Mouse (Mus musculus): Measurements from ENCODE around the gene Angptl1. TPM values are rescaled to one million over a fixed set of nuclear protein-coding genes. Genes with fewer than 3 reads are reported as not detected.

The Angptl1 gene
- 7.8 TPM for polyA plus RNA-seq (2014; fragmentation: Illumina TruSeq; extraction: RNeasy Lipid Tissue Mini Kit (QIAGEN cat#74804); ENCODE audit: low read depth, low replicate concordance)

DNA sequence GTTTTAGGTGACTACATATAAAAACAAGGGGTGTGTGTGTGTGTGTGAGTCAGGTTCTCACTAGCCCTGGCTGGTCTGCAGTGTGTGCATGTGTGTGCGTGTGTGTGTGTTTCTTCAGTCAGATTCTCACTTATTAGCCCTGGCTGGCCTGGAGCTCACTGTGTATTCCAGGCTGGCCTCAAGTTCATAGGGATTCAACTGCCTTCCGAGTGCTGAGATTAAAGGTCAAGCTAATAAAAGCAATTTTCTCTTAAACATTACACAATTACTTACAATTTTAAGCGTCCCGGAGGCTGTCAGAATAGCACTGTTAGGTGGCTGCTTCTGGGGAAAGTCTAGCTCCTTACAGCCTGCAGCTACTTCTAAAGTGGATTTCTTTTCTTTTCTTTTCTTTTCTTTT is at the start of gene Angptl1:
TSS of gene Angptl1 (plus strand) at position 386 of the 400 bp plus-strand sequence.

Other genes with a start within 250 kb of the Angptl1 start
- 15.9 TPM for gene Tor3a, start 164.2 kb upstream of the Angptl1 start, polyA plus RNA-seq (2014; fragmentation: Illumina TruSeq; extraction: RNeasy Lipid Tissue Mini Kit (QIAGEN cat#74804); ENCODE audit: low read depth, low replicate concordance)
- 91.9 TPM for gene Fam20b, start 119.5 kb upstream of the Angptl1 start, polyA plus RNA-seq (2014; fragmentation: Illumina TruSeq; extraction: RNeasy Lipid Tissue Mini Kit (QIAGEN cat#74804); ENCODE audit: low read depth, low replicate concordance)
- 44.7 TPM for gene Ralgps2, start 101.1 kb downstream of the Angptl1 start, polyA plus RNA-seq (2014; fragmentation: Illumina TruSeq; extraction: RNeasy Lipid Tissue Mini Kit (QIAGEN cat#74804); ENCODE audit: low read depth, low replicate concordance)